Mouse (Mus musculus): ENCODE results near the gene Rrp8. TPM values are rescaled to one million over a fixed set of nuclear protein-coding genes. Genes with fewer than 3 reads are reported as not detected.

Rrp8 gene
- 10 to 100 TPM; 15.4 to 17.4 TPM for total RNA-seq (2021)
- long read RNA-seq, transcript Rrp8-201 (7 exons, 3,053 nt), result major isoform, 22 of 29 reads
- long read RNA-seq, partial matches to known transcripts, result 1 of 29 reads
- long read RNA-seq, other reads (novel, unspliced or antisense), result 6 of 29 reads

- peak; percentile 35 to 52 for DNase-seq (ENCODE audit: low spot score in 2 of 2)
Measured at GRCm38 (mm10) chr7:105736911-105737521, at the start of gene Rrp8. Gene Rrp8 (minus strand): TSS chr7:105737385.

DNA sequence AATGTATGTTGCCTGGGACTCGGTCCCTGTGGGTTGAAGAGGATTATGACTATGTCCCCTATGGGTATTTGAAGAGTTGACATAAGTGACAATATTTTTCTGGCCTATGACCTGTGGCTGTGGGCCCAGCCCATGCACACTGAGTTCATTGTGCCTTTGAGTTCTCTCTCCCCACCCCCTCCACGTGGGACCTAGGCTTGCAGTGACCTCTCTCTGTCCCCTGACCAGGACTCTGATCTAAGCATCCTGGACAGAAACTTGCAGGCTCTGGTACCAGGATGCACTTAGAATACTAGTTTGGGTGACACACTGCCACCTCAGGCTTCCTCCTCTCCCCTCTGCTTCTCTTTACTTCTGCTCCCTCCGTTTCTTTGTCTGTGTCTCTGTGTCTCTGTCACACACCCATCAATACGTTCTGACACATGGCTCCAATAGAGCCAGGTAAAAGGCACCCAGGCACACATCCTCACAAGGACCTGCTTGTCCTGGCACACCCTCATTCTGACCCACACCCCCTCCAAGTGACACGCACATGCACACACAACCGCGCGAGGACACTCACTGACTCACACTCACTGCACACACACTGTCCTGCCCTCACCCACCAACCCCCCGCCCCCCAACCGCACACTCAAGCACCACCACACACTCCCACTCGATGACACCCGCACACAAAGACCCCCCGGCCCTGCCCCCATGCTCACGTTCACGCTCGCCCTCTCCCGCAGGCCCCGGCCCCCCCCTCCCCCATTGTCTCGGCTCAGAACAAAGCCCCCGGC is 49.5 kb upstream of the Rrp8 start:
- peak in 1 of 2 experiments; percentile 25 for DNase-seq (ENCODE audit: low spot score in 2 of 2)

DNA sequence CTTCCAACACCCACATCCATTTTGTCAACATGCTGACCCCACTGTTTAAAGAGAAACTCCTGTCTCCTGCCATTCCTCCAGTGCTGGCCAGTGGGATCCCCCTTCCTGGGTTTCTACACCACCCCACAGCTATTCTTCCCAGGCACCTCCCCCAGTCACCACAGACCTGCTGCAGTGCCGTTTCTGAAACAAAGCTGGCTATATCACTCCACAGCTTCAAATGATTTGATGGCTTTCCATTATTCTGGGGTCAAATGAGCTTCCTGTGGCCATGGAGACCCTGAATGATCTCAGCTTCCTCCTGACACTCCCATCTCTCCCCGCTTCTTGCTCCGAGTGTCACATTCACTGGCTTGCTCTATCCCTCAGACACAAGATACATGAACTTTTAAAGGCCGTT is 47.4 kb upstream of the Rrp8 start:
- DNase-seq (ENCODE audit: low spot score in 2 of 2), result no peak

DNA sequence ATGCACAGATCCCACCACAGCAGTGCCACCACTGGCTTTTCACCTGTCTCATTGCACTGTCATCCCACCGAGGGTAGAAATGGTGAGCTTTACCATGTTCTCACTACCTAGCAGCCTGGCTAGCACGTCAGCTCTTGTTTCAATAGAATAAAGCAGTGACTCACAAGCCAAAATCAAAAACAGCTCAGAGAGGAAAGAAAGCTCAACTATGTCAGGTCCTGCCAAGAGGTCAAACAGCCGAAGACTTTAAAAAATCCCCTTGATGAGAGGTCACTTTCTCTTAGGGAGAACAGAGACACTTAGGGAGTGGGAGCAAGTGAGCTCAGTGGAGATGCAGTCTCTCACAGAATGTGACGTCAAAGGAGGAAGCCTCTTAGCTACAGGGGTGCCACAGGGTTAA is 46.7 kb upstream of the Rrp8 start:
- DNase-seq (ENCODE audit: low spot score in 2 of 2), result no peak

- DNase-seq (ENCODE audit: low spot score in 2 of 2), result peak in 1 of 2 experiments; percentile 51
Measured at GRCm38 (mm10) chr7:105778553-105779265, 41.5 kb upstream of the Rrp8 start.

GRCm38 (mm10) chr7:105777797-105778552 is 40.8 kb upstream of the Rrp8 start:
- DNase-seq (ENCODE audit: low spot score in 2 of 2), result no peak

DNA sequence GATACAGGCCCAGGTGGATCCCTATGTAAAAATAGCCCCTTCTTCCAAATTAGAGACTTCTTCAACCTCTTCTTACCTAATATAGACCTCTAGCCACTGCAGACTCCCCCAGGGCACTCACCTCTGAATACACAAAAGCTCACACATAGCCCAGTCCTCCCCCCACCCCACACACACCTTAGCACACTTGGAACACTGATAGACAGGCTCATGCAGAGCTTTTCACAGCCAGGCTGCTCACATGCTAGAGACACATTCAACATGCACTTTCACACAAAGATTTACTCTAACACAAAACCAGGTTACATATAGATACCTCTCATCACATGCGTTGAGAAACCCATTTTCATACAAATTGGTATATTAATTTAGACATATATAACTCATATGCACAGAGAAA is 40.1 kb upstream of the Rrp8 start:
- no peak for DNase-seq (ENCODE audit: low spot score in 2 of 2)

DNA sequence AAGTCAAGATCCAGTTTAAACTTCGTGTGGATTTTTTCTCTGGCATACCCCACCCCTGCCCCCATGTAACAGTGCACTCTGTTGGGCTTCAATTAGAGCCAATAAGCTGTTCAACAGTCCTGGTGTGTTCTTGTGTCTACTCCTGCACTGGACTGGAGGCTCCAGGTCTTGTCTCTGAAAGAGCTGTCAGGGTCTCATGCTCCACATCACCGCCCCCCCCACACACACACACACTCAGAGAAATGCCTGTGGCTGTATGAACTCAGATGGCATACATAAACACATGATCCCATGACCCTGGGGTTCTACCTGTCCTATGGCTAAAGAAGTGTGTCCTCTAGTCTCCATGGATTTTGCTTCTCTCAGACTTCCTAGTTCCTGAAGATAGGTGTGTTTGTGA is 38.8 kb upstream of the Rrp8 start:
- DNase-seq (ENCODE audit: low spot score in 2 of 2), result no peak

DNA sequence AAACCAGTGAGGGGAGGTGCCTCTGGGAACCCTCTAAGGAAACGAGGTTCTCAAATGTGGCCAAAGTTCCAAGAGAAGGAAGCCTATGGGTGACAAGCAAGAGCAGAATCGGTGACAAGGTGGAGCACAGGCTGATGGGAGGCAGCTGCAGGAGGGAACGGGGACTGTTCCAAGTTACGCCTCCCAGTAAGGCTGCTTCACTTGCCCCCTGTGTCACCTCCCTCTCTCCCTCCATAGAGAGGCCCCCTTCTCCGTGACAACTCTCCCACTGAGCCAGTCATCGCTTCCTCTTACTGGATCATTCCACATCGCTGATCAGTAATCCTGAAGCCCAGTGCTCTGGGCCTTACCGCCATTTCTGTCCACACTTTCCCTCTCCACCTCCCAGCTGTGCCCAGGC is 37.5 kb upstream of the Rrp8 start:
- no peak for DNase-seq (ENCODE audit: low spot score in 2 of 2)

DNA sequence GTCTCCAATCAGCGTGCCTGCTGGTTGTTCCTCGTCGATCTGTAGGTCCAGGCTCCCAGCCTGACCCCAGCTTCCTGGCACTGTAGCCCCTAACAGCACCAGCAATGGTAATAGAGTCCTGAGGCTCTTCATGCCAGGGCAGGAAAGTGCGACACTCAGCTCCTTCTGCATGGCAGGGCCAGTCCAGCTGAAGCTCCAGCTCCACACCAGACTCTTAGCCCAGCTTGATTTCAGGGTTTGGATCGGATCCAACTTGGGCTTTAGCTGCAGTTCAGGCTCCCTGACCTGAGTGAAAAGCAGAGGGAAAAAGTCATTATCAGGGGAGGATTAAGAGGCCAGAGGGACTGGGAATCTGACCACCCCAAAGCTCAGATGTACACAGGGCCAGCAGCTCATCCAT is 35.9 kb upstream of the Rrp8 start:
- DNase-seq (ENCODE audit: low spot score in 2 of 2), result no peak

DNA sequence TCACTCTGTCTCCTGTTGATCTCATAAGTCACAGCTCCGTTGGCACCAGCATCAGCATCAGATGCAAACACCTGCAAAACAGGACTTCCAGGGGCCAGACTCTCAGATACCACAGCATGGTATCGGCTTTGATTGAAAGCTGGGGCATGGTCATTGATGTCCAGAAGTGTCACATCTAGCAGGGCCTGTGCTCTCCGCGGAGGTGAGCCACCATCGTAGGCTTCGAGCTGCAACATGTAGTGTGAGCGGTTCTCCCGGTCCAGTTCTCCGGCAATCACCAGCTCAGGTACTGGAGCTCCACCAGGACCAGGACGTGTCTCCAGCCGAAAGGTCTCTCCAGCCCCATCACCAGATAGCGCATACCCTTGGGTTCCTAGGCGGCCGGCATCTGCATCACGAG is 35.1 kb upstream of the Rrp8 start:
- no peak for DNase-seq (ENCODE audit: low spot score in 2 of 2)

- DNase-seq (ENCODE audit: low spot score in 2 of 2), result no peak
Measured at GRCm38 (mm10) chr7:105769959-105770358, 32.8 kb upstream of the Rrp8 start.

DNA sequence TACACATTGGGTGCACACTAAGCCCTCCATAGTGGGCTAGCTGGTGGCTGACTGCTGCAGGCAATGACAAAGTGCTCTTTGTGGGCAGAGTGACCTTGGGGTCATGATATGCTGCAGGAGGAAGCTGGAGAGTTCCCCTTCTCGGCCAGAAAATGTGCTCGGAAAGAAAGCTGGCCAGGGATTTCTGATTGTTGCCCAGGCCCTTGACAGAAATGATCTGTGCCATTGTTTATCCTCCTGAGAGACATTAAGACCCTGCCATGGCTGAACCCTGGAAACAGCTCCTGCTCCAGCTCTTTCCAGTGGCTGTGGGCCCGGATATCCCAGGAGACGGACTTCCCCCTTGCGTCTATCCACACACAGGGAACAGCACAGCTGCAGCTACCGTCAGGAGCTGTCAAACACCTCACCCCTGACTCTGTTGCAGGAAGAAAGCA is 30.6 kb upstream of the Rrp8 start:
- DNase-seq (ENCODE audit: low spot score in 2 of 2), result no peak

DNA sequence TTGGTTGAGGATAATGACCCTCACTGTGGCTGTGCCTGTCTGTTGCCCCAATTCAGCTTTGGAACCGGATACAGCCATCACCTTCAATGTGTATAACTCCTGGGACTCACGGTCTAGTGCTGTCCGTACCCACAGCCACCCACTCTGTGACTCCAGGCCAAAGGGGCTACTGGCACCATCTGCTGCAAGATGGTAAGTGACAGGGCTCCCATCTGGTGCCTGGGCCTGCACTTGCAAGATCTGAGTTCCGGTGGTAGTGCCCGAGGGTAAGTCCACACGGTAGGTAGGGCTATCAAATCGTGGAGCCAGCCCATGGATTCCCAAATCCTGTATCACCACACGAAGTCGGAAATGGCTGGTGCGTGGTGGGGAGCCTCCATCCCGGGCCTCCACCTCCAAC is 27.1 kb upstream of the Rrp8 start:
- DNase-seq (ENCODE audit: low spot score in 2 of 2), result no peak

- DNase-seq (ENCODE audit: low spot score in 2 of 2), result no peak
Measured at GRCm38 (mm10) chr7:105762517-105763270, 25.5 kb upstream of the Rrp8 start.

GRCm38 (mm10) chr7:105761813-105762484 is 24.8 kb upstream of the Rrp8 start:
- DNase-seq (ENCODE audit: low spot score in 2 of 2), result peak in 1 of 2 experiments; percentile 31

GRCm38 (mm10) chr7:105753281-105753680 is 16.1 kb upstream of the Rrp8 start:
- no peak for DNase-seq (ENCODE audit: low spot score in 2 of 2)

DNA sequence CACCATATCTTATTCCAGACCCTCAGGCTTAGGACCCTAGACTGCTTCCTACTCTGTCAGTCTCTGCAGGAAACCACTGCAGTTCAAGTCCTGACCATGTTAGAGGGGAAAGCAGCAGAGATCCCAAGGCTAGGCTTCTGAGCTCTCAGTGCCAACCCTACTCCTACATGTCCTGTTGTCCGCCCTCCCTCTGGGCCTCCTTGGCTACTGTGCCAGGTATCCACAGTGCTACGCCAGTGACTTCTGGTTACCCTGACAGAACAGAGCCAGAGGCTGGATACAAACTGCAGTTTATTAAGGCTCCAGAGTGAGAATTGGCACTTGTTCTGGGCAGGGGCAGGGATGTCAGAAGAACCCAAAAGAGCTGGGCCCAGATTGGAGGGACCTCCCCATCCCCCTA is 15.5 kb upstream of the Rrp8 start:
- peak in 1 of 2 experiments; percentile 23 for DNase-seq (ENCODE audit: low spot score in 2 of 2)

DNA sequence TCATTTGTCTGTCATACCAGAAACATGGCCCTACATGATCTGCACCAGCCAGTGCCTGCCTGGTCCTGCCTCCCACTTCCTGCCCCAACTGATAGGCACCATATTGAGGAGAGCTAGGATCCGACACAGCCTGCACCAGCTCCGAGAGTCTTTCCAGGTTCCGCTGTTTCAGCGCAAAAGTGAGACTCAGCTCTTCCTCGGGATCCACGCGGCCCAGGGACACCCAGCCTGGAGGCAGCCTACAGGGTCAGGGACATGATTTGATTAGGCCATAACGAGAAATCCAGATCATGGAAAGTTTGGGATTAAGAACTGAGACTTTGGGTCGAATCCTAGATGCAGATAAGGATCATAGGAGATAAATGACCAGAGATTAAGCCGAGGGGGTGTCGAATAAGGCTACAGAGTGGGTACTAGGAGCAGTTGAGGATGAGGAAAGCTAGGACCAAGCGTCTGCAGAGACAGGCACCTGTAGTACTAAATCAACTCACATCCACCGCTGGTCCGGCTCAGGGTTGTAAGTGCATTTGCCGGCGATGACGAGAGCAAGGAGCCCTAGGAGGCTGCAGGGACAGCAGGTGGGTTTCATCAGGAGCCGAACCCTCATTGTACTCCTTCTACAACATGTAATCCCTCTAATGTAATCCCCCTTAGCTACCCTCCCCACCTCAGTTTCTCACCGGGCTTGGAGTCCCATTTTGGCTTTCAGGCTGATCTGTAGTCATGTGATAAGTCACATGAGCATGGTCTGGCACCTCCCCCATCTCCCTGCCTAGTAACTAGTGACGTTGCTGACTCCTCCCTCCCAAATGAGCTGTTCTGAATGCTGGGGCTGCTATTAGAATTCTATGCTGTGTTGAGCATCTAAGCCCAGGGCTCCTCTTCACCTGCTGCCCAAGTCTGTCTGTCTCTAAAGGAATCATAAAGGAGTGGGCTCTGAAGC is 14.6 kb upstream of the Rrp8 start, which contains the start of gene Tpp1:
Gene Tpp1 (minus strand): TSS at position 745 of the 943 bp plus-strand sequence.
- DNase-seq (ENCODE audit: low spot score in 2 of 2), result peak; percentile 91 to 92
